Mouse (Mus musculus) layer of hippocampus, postnatal 14 days (tissue): ENCODE data around the gene Cdc123. TPM values are rescaled to one million over a fixed set of nuclear protein-coding genes. Genes with fewer than 3 reads are reported as not detected.

ENCODE experiments used
- total RNA-seq, 2 experiments: library from RNA; stranded (reverse); gene quantifications; 2 replicates each; pipeline ENCODE4 v1.2.3; 2021

The Cdc123 gene
- total RNA-seq, 2 experiments from 2014 or later = 124 to 129 TPM

Other genes with a start within 250 kb of the Cdc123 start
- 100 to 1,000 TPM; 146 to 147 TPM for gene Camk1d, start 130.6 kb downstream of the Cdc123 start, total RNA-seq
- 10 to 100 TPM; 19.3 to 20.0 TPM for gene Nudt5, start 145 bp downstream of the Cdc123 start, total RNA-seq
- 1 to 10 TPM; 1.6 to 1.8 TPM for gene Gm13199, start 17.8 kb upstream of the Cdc123 start, total RNA-seq
- 100 to 1,000 TPM; 102 to 114 TPM for gene Sec61a2, start 50.3 kb upstream of the Cdc123 start, total RNA-seq
- gene Dhtkd1, start 97.6 kb upstream of the Cdc123 start, total RNA-seq = 1 to 10 TPM; 8.4 to 9.3 TPM
- 10 to 100 TPM; 23.6 to 26.2 TPM for gene Upf2, start 106.3 kb upstream of the Cdc123 start, total RNA-seq